Mouse (Mus musculus) embryonic stem cell, embryonic (primary cell): ENCODE results near the gene Gm2075.
"Not testable (repeated sequence)": the region's sequence is repeated elsewhere in the genome, so short reads cannot be mapped to it uniquely, and the experiment has no call there.

ENCODE experiments used
- CTCF ChIA-PET, 4 experiments: fragments of 300-600 bp in 2 of 4; fragments of 350-600 bp in 2 of 4; sonication (Branson Sonifier 250); formaldehyde crosslinking; loops; one replicate each; lab custom pipeline; 2022; ENCODE audit warnings: inconsistent platforms in 2 of 4; lab: Charles Lee
- POLR2A ChIA-PET, 4 experiments: fragments of 300-600 bp in 2 of 4; fragments of 350-600 bp in 2 of 4; sonication (Branson Sonifier 250); formaldehyde crosslinking; loops; one replicate each; lab custom pipeline; 2022; ENCODE audit warnings: antibody characterized with exemption in 4 of 4, inconsistent platforms in 1 of 4; lab: Charles Lee

Gene Gm2075

DNA sequence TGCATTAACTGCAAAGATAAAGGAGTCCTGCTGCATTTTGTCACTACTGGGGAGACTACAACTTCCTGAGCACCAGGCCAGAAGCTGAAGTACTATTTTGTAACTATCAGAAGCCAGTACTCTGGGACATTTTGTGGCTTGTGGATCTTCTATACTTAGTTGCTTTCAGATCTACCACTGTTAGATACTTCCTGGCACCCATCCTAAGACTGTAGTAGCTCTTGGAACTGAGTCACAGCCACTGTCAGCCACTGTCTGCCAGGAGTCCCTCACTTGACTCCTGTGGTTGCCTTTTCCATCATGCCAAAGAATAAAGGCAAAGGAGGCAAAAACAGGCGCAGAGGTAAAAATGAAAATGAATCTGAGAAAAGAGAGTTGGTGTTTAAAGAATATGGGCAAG, at the start of gene Gm2075:
Gene Gm2075 (plus strand): TSS at position 301 of the 400 bp plus-strand sequence.
- CTCF ChIA-PET: not testable (repeated sequence)

DNA sequence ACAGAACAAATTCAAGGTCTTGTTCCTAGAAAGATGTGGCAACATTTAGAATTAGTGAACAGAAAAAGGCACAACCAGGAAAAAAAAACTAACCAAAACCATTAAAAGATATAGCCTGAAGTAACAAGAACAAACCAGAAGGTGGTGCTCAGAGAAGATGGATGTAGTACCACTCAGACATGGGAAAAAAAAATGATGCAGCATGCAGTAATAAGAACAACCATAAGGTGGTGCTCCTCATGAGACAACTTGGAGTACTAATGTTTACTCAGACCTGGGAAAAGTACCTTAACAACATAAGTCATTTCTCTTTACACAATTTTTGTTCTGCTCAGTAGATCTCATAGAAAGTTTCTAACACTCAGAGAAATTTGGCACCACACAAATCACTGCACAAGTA, 27.6 kb upstream of the Gm2075 start:
- POLR2A ChIA-PET, CTCF ChIA-PET: not testable (repeated sequence)

More for the DNA sequence above, at the start of gene Gm2075:
- POLR2A ChIA-PET: not testable (repeated sequence)

DNA sequence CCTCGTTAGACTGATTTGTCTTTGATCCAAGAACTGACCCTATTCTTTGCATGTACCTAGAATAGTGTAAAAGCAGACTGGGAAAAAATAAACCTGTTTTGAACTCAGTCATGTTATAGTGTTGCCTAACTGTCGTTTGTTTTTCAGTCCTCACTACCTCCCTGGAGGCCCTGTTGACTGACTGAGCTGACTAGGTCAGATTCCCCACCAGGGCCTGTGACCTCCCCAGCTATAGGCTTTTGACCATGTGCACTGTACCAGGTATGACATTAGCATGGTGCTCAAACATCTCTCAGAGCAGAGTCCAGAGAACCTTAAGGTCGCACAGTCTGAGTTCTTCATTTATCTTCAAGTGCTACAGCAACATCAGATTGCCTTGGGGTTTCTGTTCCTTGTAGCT, 7.5 kb upstream of the Gm2075 start:
- CTCF ChIA-PET, POLR2A ChIA-PET: not testable (repeated sequence)

GRCm38 (mm10) chr12:88018671-88019070, 7.0 kb downstream of the Gm2075 start, which contains the start of gene Gm6803:
Gene Gm6803 (minus strand): TSS chr12:88018771.
- CTCF ChIA-PET, POLR2A ChIA-PET: not testable (repeated sequence)

GRCm38 (mm10) chr12:88026704-88027103, 15.1 kb downstream of the Gm2075 start, which contains the start of gene Gm2056:
Gene Gm2056 (plus strand): TSS chr12:88027004.
- POLR2A ChIA-PET, CTCF ChIA-PET: not testable (repeated sequence)

DNA sequence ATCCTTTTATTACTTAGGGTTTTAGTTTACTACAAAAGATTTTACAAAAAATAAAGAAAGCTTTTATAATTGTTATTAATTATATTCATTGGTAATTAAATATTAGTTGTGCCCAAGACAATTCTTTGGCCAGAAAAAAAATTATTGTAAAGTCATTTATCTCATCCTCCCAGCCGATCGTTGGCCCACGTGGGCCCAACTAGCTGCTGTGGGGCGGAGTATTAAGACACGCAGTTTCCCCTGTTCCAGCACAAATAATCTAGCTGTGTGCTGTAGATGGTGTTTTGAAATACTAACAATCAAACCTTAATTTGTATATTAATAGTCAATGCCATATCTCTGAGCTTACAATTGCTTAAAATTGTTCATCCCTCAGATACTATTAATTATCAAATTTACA, 20.6 kb downstream of the Gm2075 start:
- POLR2A ChIA-PET, CTCF ChIA-PET: not testable (repeated sequence)

GRCm38 (mm10) chr12:88039062-88039461, 27.4 kb downstream of the Gm2075 start:
- POLR2A ChIA-PET, CTCF ChIA-PET: not testable (repeated sequence)

DNA sequence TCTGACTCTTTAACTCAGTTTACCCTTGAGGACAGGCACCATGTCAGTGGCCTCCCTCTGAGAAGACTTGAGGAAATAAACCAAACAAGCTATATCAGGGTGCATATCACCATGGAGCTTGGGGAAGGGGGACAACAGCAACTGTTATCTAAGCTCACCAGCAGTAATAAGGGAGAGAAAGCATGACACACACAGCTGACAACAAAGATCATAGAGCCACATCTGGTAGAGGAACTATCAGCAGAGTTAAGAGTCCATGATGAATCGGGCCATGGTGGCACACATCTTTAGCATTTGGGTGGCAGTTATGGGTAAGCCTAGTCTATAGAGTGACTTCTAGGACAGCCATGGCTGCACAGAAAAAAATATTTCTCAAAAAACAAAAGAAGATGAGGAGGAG, 28.1 kb downstream of the Gm2075 start:
- CTCF ChIA-PET: not testable (repeated sequence)
- POLR2A ChIA-PET: interaction anchor here in 1 of 4 experiments (0.6 kb wide), 1 partner anchor 1152 kb away, joined by 4 read pairs; no protein-coding TSS in a partner anchor

DNA sequence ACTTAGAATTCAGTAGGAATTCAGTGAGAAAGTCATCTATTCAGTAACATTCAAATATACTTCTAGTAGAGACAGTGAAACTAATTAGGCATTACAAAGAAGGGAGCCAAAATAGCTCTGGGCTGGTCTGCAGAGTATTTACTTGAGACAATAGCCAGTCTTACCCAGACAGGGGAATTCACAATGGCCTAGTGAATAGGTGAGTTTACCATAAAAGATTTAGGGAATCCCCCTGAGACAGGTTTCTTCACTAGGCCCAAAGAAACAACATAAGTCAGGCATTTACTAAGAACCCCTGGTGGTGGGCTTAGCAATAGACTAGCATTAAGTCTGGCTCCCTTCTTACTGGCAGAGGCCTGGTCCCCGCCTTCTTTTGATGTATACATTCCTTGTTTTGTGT, 33.6 kb downstream of the Gm2075 start:
- POLR2A ChIA-PET: not testable (repeated sequence)

More for the DNA sequence above, 33.6 kb downstream of the Gm2075 start:
- CTCF ChIA-PET: not testable (repeated sequence)
